Mouse (Mus musculus) lung, embryonic 15.5 days (tissue): ENCODE measurements at regions not wholly inside any gene's neighbourhood (a gene's known extent, or its start where the extent isn't known, plus 50 kb on each side); places are given as distances from the start of the nearest gene placed in this dataset.

ENCODE experiments used
- ATAC-seq: fragments of 200-750 bp; cut with Nextera tagmentation; 2 replicates; pipeline ENCODE4 v1.8.0; 2017; ENCODE audit warnings: moderate number of reproducible peaks, borderline replicate concordance; ENCODE audit not compliant: low FRiP score, low TSS enrichment; ENCODE audit errors: extremely low read depth
- H3K27ac ChIP-seq: fragments of 300-500 bp; sonication (generic); 2 replicates; pipeline ENCODE4 v1.5.1; 2015; ENCODE audit warnings: moderate library complexity, mild to moderate bottlenecking, inconsistent platforms
- H3K27me3 ChIP-seq: fragments of 300-500 bp; sonication (generic); 2 replicates; pipeline ENCODE4 v1.6.1; 2015; ENCODE audit warnings: inconsistent platforms
- H3K36me3 ChIP-seq: fragments of 300-500 bp; sonication (generic); 2 replicates; pipeline ENCODE4 v1.6.1; 2015; ENCODE audit warnings: inconsistent platforms
- H3K4me1 ChIP-seq: fragments of 300-500 bp; sonication (generic); 2 replicates; pipeline ENCODE4 v1.6.1; 2015; ENCODE audit warnings: inconsistent platforms
- H3K4me2 ChIP-seq: fragments of 300-500 bp; sonication (generic); 2 replicates; pipeline ENCODE4 v1.6.1; 2015; ENCODE audit warnings: inconsistent platforms, mild to moderate bottlenecking, moderate library complexity
- H3K4me3 ChIP-seq: fragments of 300-500 bp; sonication (generic); 2 replicates; pipeline ENCODE4 v1.5.1; 2015; ENCODE audit warnings: mild to moderate bottlenecking, inconsistent platforms
- H3K9ac ChIP-seq: fragments of 300-500 bp; sonication (generic); 2 replicates; pipeline ENCODE4 v1.6.1; 2015; ENCODE audit warnings: inconsistent platforms
- H3K9me3 ChIP-seq: fragments of 300-500 bp; sonication (generic); 2 replicates; pipeline ENCODE4 v1.6.1; 2016; ENCODE audit warnings: inconsistent platforms
- WGBS: fragments of 180-500 bp; shearing (Covaris S2); methylation state at CpG from one replicate; pipeline ENCODE4 v1.1.7; 2015; 5-methylcytosine and 5-hydroxymethylcytosine counted together

DNA sequence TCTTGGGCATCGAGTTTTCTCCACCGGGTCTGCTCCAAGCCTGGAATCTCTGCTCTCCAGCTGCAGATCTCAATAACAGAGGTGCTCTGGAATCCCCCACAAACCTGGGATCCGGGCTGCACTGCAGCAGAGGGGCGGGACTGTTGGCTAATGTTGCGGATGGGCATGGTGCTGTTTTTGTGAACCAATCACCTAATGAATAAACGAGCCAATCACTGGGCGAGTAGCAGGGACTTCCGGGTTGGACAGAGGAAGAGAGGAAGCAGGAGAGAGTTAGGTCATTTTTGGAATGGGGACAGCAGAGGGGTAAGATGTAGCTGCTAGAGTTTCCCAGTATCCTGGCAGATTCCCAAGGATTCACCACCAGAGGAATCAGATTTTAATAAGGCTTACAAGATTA, 76.7 kb upstream of the Gpr12 start:
- H3K9ac ChIP-seq = no peak overlapping the region
- H3K27me3 ChIP-seq = no peaks in the 10 kb centered on the region
- no peaks in the 10 kb centered on the region for H3K36me3 ChIP-seq
- no peak overlapping the region for H3K27ac ChIP-seq
- WGBS = 68% methylated on average over 8 of the region's 8 CpGs
- no peaks in the 10 kb centered on the region for H3K4me1 ChIP-seq
- H3K4me2 ChIP-seq = no peak overlapping the region
- H3K9me3 ChIP-seq = no peaks in the 10 kb centered on the region
- no peak for ATAC-seq
- H3K4me3 ChIP-seq = no peak overlapping the region

DNA sequence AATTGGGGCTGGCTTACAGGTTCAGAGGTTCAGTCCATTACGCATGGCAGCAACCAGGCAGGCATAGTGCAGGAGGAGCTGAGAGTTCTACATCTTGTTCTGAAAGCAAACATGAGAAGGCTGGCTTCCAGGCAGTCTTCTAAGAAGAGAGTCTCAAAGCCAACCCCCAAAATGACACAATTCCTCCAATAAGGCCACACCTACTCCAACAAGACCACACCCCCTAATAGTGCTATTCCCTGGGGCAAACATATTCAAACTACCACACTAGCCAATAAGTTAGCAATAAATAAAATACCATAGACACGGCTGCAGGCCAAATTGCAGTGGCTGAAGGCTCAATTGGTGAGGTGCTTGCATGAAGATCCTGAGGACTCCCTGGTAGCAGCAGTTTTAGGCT, 72.2 kb upstream of the Gpr12 start:
- 75% methylated on average over 2 of the region's 2 CpGs for WGBS
- Histone ChIP-seq H3K9ac (no peak overlapping the region), H3K9me3 (no peaks in the 10 kb centered on the region), H3K4me3 (no peak overlapping the region), H3K36me3 (no peaks in the 10 kb centered on the region), H3K4me1 (no peaks in the 10 kb centered on the region), H3K27me3 (no peaks in the 10 kb centered on the region), H3K27ac (no peak overlapping the region), H3K4me2 (no peak overlapping the region)
- ATAC-seq = no peak

DNA sequence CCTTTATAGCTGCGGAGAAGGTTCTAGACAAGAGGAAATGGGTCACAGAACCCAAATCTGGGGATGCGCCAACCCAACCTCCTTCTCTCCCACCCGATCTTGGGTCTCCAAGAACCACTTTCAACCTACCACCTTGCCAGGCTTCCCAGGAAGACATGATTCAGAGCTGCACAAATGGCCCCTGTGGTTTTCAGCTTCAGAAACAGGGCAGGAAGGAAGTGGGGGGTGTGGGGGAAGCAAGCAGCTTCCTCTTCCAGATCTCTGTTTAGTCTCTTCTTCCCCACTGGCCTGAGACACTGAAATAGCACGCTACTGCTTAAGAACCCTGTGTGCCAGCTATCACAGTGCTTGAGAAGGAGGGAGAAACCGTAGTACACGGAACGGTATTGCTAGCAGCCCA, 70.4 kb upstream of the Gpr12 start:
- WGBS = 51% methylated on average over 7 of the region's 7 CpGs
- H3K9ac ChIP-seq = no peak overlapping the region
- H3K36me3 ChIP-seq = no peaks in the 10 kb centered on the region
- H3K4me1 ChIP-seq = no peaks in the 10 kb centered on the region
- no peak overlapping the region for H3K4me3 ChIP-seq
- no peak overlapping the region for H3K27ac ChIP-seq
- ATAC-seq = no peak
- no peaks in the 10 kb centered on the region for H3K27me3 ChIP-seq
- no peaks in the 10 kb centered on the region for H3K9me3 ChIP-seq
- H3K4me2 ChIP-seq = no peak overlapping the region

DNA sequence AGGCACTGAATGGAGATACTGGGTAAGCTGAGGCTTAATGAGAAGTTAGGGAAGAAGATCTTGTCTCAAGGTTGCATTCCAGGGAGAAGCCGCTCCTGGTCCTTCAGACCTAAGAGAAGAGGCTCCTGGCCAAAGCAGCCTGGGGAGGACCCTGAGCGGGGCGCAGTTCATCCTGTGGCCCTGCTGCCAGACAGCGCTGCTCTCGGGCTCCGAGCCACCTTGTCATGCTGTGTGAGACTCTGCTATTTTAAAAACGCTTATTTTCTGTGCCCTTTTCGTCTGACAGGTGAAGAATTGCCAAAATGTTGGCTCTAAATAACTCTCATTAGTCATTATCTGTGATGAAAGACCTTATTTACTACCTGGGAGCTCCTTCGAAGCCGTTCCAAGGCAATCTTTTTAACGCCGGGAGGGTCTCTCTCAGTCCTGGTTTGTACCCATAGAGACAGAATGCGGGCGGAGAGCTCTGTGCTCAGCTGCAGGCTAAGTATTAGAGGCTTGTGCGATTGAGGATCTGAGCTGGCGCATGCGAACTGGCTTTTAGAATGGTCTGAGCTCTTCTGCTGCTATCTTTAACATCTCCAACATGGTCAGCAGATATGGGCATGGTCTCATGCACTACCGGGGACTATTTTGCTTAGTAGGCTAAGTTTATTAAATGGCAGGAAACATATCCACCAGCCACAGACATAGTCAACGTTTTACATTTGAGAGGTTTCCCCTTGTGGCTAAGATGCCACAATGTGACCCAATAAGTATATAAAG, 68.8 kb upstream of the Gpr12 start:
- 78% methylated on average over 19 of the region's 19 CpGs for WGBS

DNA sequence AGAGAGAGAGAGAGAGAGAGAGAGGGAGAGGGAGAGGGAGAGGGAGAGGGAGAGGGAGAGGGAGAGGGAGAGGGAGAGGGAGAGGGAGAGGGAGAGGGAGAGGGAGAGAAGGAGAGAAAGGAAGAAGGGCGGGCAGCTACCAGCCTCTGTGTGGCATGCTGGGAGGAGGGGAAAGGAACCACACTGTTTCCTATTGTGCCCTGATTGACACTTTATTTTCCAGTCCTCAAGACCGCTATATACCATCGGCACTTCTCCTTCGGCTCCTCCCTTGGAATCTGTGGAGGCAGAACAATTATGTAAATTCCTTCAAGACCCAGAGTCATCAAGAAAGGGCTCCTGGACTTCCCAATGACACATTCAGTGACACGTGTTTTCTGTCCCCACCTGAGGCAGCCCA, 67.8 kb upstream of the Gpr12 start:
- H3K9me3 ChIP-seq = no peaks in the 10 kb centered on the region
- no peak overlapping the region for H3K9ac ChIP-seq
- no peak overlapping the region for H3K4me2 ChIP-seq
- H3K36me3 ChIP-seq = no peaks in the 10 kb centered on the region
- H3K4me1 ChIP-seq = no peaks in the 10 kb centered on the region
- no peaks in the 10 kb centered on the region for H3K27me3 ChIP-seq
- H3K4me3 ChIP-seq = no peak overlapping the region
- 57% methylated on average over 5 of the region's 5 CpGs for WGBS
- no peak overlapping the region for H3K27ac ChIP-seq
- no peak for ATAC-seq

More for the DNA sequence above, 68.8 kb upstream of the Gpr12 start:
- no peak for ATAC-seq
- H3K4me2 ChIP-seq = no peak overlapping the region
- H3K4me3 ChIP-seq = no peak overlapping the region
- H3K4me1 ChIP-seq = no peaks in the 10 kb centered on the region
- no peak overlapping the region for H3K9ac ChIP-seq
- H3K27me3 ChIP-seq = no peaks in the 10 kb centered on the region
- H3K9me3 ChIP-seq = no peaks in the 10 kb centered on the region
- no peaks in the 10 kb centered on the region for H3K36me3 ChIP-seq
- H3K27ac ChIP-seq = no peak overlapping the region

DNA sequence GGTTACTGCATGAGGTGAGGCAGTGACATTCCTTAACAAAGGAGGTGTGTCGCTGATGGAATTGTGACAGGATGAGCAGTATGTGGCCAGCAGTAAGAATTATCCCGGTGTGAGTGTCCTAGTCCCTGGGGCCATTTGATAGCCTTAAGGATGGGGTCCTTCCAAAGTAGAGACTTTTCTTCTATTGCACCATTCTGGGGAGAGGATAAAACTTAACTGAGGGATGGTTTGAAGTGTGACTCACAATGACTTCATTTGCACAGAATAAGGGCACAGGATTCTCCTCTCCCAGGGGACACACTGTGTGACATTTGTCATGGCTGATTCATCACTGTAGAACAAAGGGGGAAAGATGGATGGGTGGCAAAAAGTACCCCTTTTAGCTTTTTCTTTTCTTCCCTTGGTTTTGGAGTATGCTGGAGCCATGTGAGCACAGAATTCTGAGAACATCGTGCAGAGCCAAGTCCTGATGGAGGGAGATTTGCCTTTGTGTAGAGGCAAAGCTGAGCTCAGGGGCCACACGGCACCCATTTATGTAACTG, 63.6 kb upstream of the Gpr12 start:
- Histone ChIP-seq H3K9ac (no peak overlapping the region), H3K36me3 (no peaks in the 10 kb centered on the region), H3K4me3 (no peak overlapping the region), H3K4me1 (no peaks in the 10 kb centered on the region), H3K27me3 (no peaks in the 10 kb centered on the region), H3K9me3 (no peaks in the 10 kb centered on the region), H3K4me2 (no peak overlapping the region), H3K27ac (no peak overlapping the region)
- 67% methylated on average over 4 of the region's 4 CpGs for WGBS
- ATAC-seq = no peak

DNA sequence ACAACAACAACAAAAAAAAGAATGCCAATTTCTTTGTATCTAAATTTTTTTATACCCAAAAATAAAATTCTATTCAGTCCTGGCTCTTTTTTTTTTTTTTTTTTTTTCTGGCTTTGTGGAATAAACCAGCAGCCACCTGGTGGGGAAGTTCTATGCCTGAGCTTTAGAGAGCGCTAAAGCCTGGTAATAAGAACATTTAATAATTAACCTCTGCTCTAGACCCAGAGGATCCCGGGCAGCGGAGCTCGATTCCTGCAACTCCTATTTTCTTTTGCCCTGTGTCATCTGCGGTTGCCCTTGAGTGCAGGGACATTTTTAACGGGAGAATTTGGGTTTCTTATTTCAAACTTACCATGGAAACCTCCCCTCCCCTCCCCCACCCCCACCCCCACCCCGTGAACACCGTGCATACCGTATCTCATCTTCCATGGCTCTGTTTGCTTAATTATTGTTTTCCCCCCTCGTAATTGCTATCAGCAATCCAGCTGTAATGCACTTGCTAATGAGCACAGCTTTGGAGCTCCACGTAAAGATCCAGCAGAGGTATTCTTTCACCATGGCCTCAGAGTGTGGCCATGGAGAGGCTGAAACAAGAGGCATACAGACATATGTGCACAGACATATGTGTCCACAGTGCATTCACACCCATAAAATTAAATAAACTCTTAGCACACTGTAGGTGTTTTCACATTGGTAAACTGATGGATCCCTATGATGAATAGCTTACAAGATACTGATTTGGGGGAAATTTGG, 62.8 kb upstream of the Gpr12 start:
- Histone ChIP-seq H3K9me3 (no peaks in the 10 kb centered on the region), H3K4me1 (no peaks in the 10 kb centered on the region), H3K27ac (no peak overlapping the region), H3K36me3 (no peaks in the 10 kb centered on the region), H3K4me3 (no peak overlapping the region), H3K9ac (no peak overlapping the region), H3K4me2 (no peak overlapping the region), H3K27me3 (no peaks in the 10 kb centered on the region)
- no peak for ATAC-seq
- WGBS = 45% methylated on average over 11 of the region's 11 CpGs

DNA sequence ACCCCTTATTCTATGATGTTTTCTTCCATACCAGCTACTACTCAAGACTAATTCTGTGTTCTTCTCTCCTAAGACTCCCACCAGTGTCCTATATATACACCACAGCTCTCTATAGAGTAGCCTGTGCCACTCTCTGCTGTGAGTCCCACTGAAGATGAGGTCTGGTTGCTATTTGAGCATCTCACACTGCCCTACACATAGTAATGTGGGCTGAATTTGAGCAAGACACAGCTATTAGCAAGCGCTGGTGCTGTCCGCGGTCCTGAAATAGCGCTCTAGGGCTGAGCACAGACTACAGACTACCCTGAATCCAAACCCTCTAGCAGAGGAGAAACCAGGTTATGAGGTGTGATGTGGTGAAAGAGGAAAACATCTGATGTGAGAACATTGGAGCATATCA, 59.5 kb upstream of the Gpr12 start:
- ATAC-seq = no peak
- H3K27me3 ChIP-seq = no peaks in the 10 kb centered on the region
- H3K4me1 ChIP-seq = no peaks in the 10 kb centered on the region
- H3K9me3 ChIP-seq = no peaks in the 10 kb centered on the region
- H3K9ac ChIP-seq = no peak overlapping the region
- no peak overlapping the region for H3K4me2 ChIP-seq
- WGBS = 4% methylated on average over 4 of the region's 4 CpGs
- no peaks in the 10 kb centered on the region for H3K36me3 ChIP-seq
- H3K27ac ChIP-seq = no peak overlapping the region
- no peak overlapping the region for H3K4me3 ChIP-seq

DNA sequence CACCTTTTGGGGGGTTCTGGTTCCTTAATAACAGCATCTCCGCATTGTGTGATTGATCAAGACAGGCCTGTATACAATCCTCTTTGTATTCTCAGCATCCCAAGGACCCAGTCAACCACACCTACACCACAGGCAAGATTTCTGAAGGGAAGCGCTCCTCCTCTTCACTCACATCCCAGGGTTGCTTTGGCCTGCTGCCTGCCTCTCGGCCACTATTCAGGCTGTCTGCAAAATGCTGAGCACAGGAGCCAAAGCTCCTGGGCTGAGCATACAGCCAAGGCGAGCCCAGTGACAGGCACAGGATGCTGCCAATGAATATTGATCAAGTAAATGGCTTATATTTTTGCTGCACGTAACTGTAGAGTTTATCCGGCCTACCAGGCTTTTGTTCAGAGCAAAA, 56.9 kb upstream of the Gpr12 start:
- no peaks in the 10 kb centered on the region for H3K9me3 ChIP-seq
- no peak overlapping the region for H3K9ac ChIP-seq
- H3K27me3 ChIP-seq = no peaks in the 10 kb centered on the region
- no peaks in the 10 kb centered on the region for H3K36me3 ChIP-seq
- no peak overlapping the region for H3K4me3 ChIP-seq
- 74% methylated on average over 6 of the region's 6 CpGs for WGBS
- ATAC-seq = no peak
- H3K4me2 ChIP-seq = no peak overlapping the region
- H3K4me1 ChIP-seq = no peaks in the 10 kb centered on the region
- H3K27ac ChIP-seq = no peak overlapping the region

DNA sequence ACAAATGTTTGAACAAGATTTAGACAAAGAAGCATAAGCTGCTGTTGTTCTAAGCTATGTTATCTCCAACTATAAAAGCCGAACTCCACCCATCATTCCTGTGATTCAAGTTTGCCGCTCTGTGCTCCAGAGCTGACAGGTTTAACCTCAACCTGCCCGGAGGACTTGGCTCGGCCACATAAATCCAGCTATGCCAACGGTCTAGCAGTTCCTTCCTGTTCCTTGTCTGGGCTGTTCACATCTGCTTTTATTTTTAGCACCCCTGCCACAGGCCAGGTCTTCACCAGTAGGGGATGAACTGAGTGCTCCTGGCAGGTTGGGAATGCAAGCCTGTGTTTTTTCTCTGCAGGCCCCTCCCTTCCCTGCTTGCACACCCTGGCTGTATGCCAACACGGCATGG, 51.8 kb upstream of the Gpr12 start:
- no peak for ATAC-seq

More for the DNA sequence above, 51.8 kb upstream of the Gpr12 start:
- H3K4me3 ChIP-seq = no peak overlapping the region
- WGBS = 59% methylated on average over 6 of the region's 6 CpGs
- H3K36me3 ChIP-seq = no peaks in the 10 kb centered on the region
- H3K4me1 ChIP-seq = no peaks in the 10 kb centered on the region
- no peaks in the 10 kb centered on the region for H3K9me3 ChIP-seq
- H3K4me2 ChIP-seq = no peak overlapping the region
- no peaks in the 10 kb centered on the region for H3K27me3 ChIP-seq
- no peak overlapping the region for H3K27ac ChIP-seq
- no peak overlapping the region for H3K9ac ChIP-seq
